Comparison of ENCODE assay signal across 9 mouse cellular contexts in genomic region chr3:98280933-98281678, GRCm38 (mm10). TPM values are rescaled to one million over a fixed set of nuclear protein-coding genes. Genes with fewer than 3 reads are reported as not detected.
A peak's percentile ranks its signal among the peaks of the same experiment; 100 is the strongest.
DNase-seq lines count a peak whose midpoint lies in the region; ATAC-seq and TF ChIP-seq lines count a peak whose summit lies in the region.
"Had no signal": no experiment of that assay in that cellular context is flagged by ENCODE, and none has a peak within 500 bp of the region (broad histone marks: within the 10 kb centered on the region; RNA-seq: fewer than 3 reads in every experiment).

No protein-coding gene starts in this region.

- TF ChIP-seq CTCF in gastrocnemius, adult 2 months (IDR thresholded peaks at IDR 0.05), result peak; percentile 94; the same call in 1 of the 2 replicates

- H3K36me3 ChIP-seq in hindbrain, embryonic 16.5 days (ENCODE audit: control insufficient read depth, insufficient read depth, low read length), result no peaks in the 10 kb centered on the region

- H3K4me1 ChIP-seq in hindbrain, embryonic 16.5 days (ENCODE audit: control insufficient read depth, insufficient read depth, low read depth, low read length), result peaks cover 2% of the 10 kb centered on the region; the same call in 1 of the 2 replicates

- H3K27me3 ChIP-seq in hindbrain, embryonic 16.5 days (replicated peaks; ENCODE audit: control insufficient read depth, insufficient read depth, low read length), result no peaks in the 10 kb centered on the region

- DNase-seq in NIH3T3 (ENCODE audit: low read depth), result peak; percentile 75
- peak; percentile 50 to 54 for DNase-seq in cerebellum, postnatal 4 days (ENCODE audit: low spot score in 2 of 2)
- peak; percentile 66 for DNase-seq in gastrocnemius, adult 2 months
- peak; percentile 24 for DNase-seq in left cerebral cortex, adult 11 months (ENCODE audit: low spot score)
- DNase-seq in lung, postnatal 25 days (ENCODE audit: low spot score), result peak; percentile 67
- DNase-seq in retina, postnatal 7 days (ENCODE audit: low read depth, low spot score), result peak; percentile 19
- peak; percentile 87 for DNase-seq in thymus, postnatal 4 days

- no peak overlapping the region for H3K9ac ChIP-seq in hindbrain, embryonic 16.5 days (ENCODE audit: low read depth, low read length)

- H3K27ac ChIP-seq in gastrocnemius, adult 2 months, result peak overlapping the region; percentile 9
- no peak overlapping the region for H3K27ac ChIP-seq in hindbrain, embryonic 16.5 days (ENCODE audit: low read depth, low read length)

- peak overlapping the region; percentile 51 for H3K4me3 ChIP-seq in gastrocnemius, adult 2 months
- H3K4me3 ChIP-seq in hindbrain, embryonic 16.5 days (ENCODE audit: low read length), result peak overlapping the region; percentile 5
- H3K4me3 ChIP-seq: myocyte had no signal

- H3K9me3 ChIP-seq in hindbrain, embryonic 16.5 days (ENCODE audit: control insufficient read depth, low read length), result no peaks in the 10 kb centered on the region

- intact Hi-C loops in gastrocnemius, adult 2 months (cut with DNase I), result no loop called here

- WGBS in hindbrain, embryonic 16.5 days, result 45% methylated on average over 12 of the region's 12 CpGs

- peak overlapping the region; percentile 3 for H3K4me2 ChIP-seq in hindbrain, embryonic 16.5 days (ENCODE audit: low read length)

- peak; percentile 86 for ATAC-seq in hindbrain, embryonic 16.5 days

RNA-seq across cellular contexts. Expression of gene Hmgcs2, which starts 0.9 kb away (rescaled TPM):
- total RNA-seq in gastrocnemius, adult 2 months (2021), result under 1 TPM; 0.56 to 0.71 TPM
- polyA plus RNA-seq in hindbrain, embryonic 16.5 days (2015; fragmentation: Nextera tagmentation; extraction: Ambion mirVana), result 24.8 and 29.7 TPM in 2 replicates
- polyA plus RNA-seq: myocyte had no signal

RNA-seq across cellular contexts. Expression of gene Phgdh, which starts 58.7 kb away (rescaled TPM):
- total RNA-seq in gastrocnemius, adult 2 months (2021), result 1 to 10 TPM; 1.1 to 1.9 TPM
- polyA plus RNA-seq in hindbrain, embryonic 16.5 days (2015; fragmentation: Nextera tagmentation; extraction: Ambion mirVana), result 197 and 219 TPM in 2 replicates

RNA-seq across cellular contexts. Expression of gene Reg4, which starts 59.1 kb away (rescaled TPM):
- total RNA-seq in gastrocnemius, adult 2 months (2021), result not detected
- polyA plus RNA-seq in hindbrain, embryonic 16.5 days (2015; fragmentation: Nextera tagmentation; extraction: Ambion mirVana), result not detected in 2 replicates
- polyA plus RNA-seq: myocyte had no signal

Comparison
In these comparisons a context has a peak if more than half of its experiments do, and no peak if none do; other contexts are left out.
1. DNase-seq: peak in every context shown above with its lines; median percentile 87 in thymus, postnatal 4 days; 75 in NIH3T3; 67 in lung, postnatal 25 days; 66 in gastrocnemius, adult 2 months; 52 in cerebellum, postnatal 4 days; 24 in left cerebral cortex, adult 11 months; 19 in retina, postnatal 7 days.